Mouse (Mus musculus) limb, embryonic 14.5 days (tissue): ENCODE results near the gene 4930522L14Rik. TPM values are rescaled to one million over a fixed set of nuclear protein-coding genes. Genes with fewer than 3 reads are reported as not detected.
"Not testable (repeated sequence)": the region's sequence is repeated elsewhere in the genome, so short reads cannot be mapped to it uniquely, and the experiment has no call there.

ENCODE experiments used
- ATAC-seq: fragments of 200-750 bp; cut with Nextera tagmentation; 2 replicates; pipeline ENCODE4 v1.8.0; 2017; ENCODE audit warnings: low read depth, moderate number of reproducible peaks, moderate TSS enrichment; ENCODE audit not compliant: low FRiP score
- DNase-seq: peaks from one replicate; pipeline ENCODE4 v3.0.0-alpha.2; 2015; ENCODE audit warnings: low spot score
- H3K27ac ChIP-seq: fragments of 300-500 bp; sonication (generic); replicated peaks from 2 replicates; pipeline ENCODE4 v1.5.1; 2014; ENCODE audit warnings: low read depth, mild to moderate bottlenecking, low read length, moderate library complexity, mixed read lengths
- H3K27me3 ChIP-seq: fragments of 300-500 bp; sonication (generic); 2 replicates; pipeline ENCODE4 v1.6.1; 2014; ENCODE audit warnings: low read length, mixed read lengths; ENCODE audit not compliant: control insufficient read depth, insufficient read depth
- H3K36me3 ChIP-seq: fragments of 300-500 bp; sonication (generic); 2 replicates; pipeline ENCODE4 v1.6.1; 2014; ENCODE audit warnings: mild to moderate bottlenecking, low read length, moderate library complexity, mixed read lengths; ENCODE audit not compliant: control insufficient read depth, insufficient read depth
- H3K4me1 ChIP-seq: fragments of 300-500 bp; sonication (generic); 2 replicates; pipeline ENCODE4 v1.6.1; 2014; ENCODE audit warnings: antibody characterized with exemption, low read length, mixed read lengths; ENCODE audit not compliant: control insufficient read depth, insufficient read depth
- H3K4me2 ChIP-seq: fragments of 300-500 bp; sonication (generic); replicated peaks from 2 replicates; pipeline ENCODE4 v1.6.1; 2014; ENCODE audit warnings: low read depth, mild to moderate bottlenecking, low read length, moderate library complexity; ENCODE audit not compliant: severe bottlenecking
- H3K4me3 ChIP-seq: fragments of 300-500 bp; sonication (generic); replicated peaks from 2 replicates; pipeline ENCODE4 v1.5.1; 2014; ENCODE audit warnings: low read length
- H3K9ac ChIP-seq: fragments of 300-500 bp; sonication (generic); 2 replicates; pipeline ENCODE4 v1.6.1; 2014; ENCODE audit warnings: mild to moderate bottlenecking, low read depth, low read length, moderate library complexity; ENCODE audit not compliant: severe bottlenecking
- H3K9me3 ChIP-seq: fragments of 300-500 bp; sonication (generic); 2 replicates; pipeline ENCODE4 v1.6.1; 2016; ENCODE audit warnings: low read length; ENCODE audit not compliant: control insufficient read depth
- WGBS: fragments of 180-500 bp; shearing (Covaris S2); extraction: QIAGEN DNeasy Blood & Tissue Kit; methylation state at CpG from one replicate; pipeline ENCODE4 v1.1.7; 2014; 5-methylcytosine and 5-hydroxymethylcytosine counted together
- polyA plus RNA-seq, 2 experiments: library from polyadenylated mRNA; depleted of rRNA in 1 of 2; stranded (reverse) in 1 of 2; unstranded in 1 of 2; fragments of >200 nt; fragmentation: Nextera tagmentation in 1 of 2; extraction: Ambion mirVana in 1 of 2; gene quantifications; 2 replicates each; pipeline versions ENCODE4 v1.2.1 to v1.2.3; 2012 to 2014

4930522L14Rik gene
- 2.2 and 5.0 TPM in 2 replicates for polyA plus RNA-seq (2012; rRNA removed)
- polyA plus RNA-seq (2014; fragmentation: Nextera tagmentation; extraction: Ambion mirVana), result 8.3 and 11.9 TPM in 2 replicates

- not testable (repeated sequence) for H3K27me3 ChIP-seq, H3K36me3 ChIP-seq, H3K9me3 ChIP-seq, H3K4me1 ChIP-seq, H3K27ac ChIP-seq
- Histone ChIP-seq H3K4me2 (peak within 1 kb of the TSS; percentile 54), H3K9ac (peak within 1 kb of the TSS; percentile 64), H3K4me3 (peak within 1 kb of the TSS; percentile 55)
- WGBS, result 0% methylated on average over 23 of the region's 25 CpGs
- DNase-seq, result peak; percentile 10
- ATAC-seq, result peak; percentile 94
These were observed at the start of gene 4930522L14Rik for GRCm38 (mm10) chr5:109751391-109752071. 4930522L14Rik (minus strand) TSS chr5:109751886.

- H3K36me3 ChIP-seq, H3K27ac ChIP-seq, H3K27me3 ChIP-seq, H3K4me3 ChIP-seq, H3K9ac ChIP-seq, DNase-seq, ATAC-seq, H3K4me1 ChIP-seq, H3K9me3 ChIP-seq, H3K4me2 ChIP-seq: not testable (repeated sequence)
These were observed 49.8 kb upstream of the 4930522L14Rik start for GRCm38 (mm10) chr5:109801466-109801865.

GRCm38 (mm10) chr5:109799948-109800347 is 48.3 kb upstream of the 4930522L14Rik start:
- not testable (repeated sequence) for H3K36me3 ChIP-seq, H3K4me1 ChIP-seq, H3K9me3 ChIP-seq, H3K27me3 ChIP-seq, H3K4me3 ChIP-seq, ATAC-seq, H3K27ac ChIP-seq, DNase-seq, H3K9ac ChIP-seq, H3K4me2 ChIP-seq
- WGBS, result 41% methylated on average over 2 of the region's 2 CpGs

GRCm38 (mm10) chr5:109797017-109797416 is 45.3 kb upstream of the 4930522L14Rik start:
- not testable (repeated sequence) for H3K27me3 ChIP-seq, DNase-seq, H3K27ac ChIP-seq, H3K4me3 ChIP-seq, H3K36me3 ChIP-seq, ATAC-seq, H3K4me1 ChIP-seq, H3K9me3 ChIP-seq, H3K4me2 ChIP-seq, H3K9ac ChIP-seq
- 92% methylated on average over 3 of the region's 3 CpGs for WGBS

- ATAC-seq (peak; percentile 92), DNase-seq (peak; percentile 44)
- WGBS, result 2% methylated on average over 25 of the region's 25 CpGs
- not testable (repeated sequence) for H3K9me3 ChIP-seq, H3K27ac ChIP-seq, H3K36me3 ChIP-seq, H3K4me1 ChIP-seq, H3K27me3 ChIP-seq
- Histone ChIP-seq H3K4me3 (peak overlapping the region; percentile 57), H3K4me2 (peak overlapping the region; percentile 52), H3K9ac (peak overlapping the region; percentile 70)
These were observed 44.4 kb upstream of the 4930522L14Rik start for GRCm38 (mm10) chr5:109795967-109796652.

- not testable (repeated sequence) for H3K27me3 ChIP-seq, ATAC-seq, DNase-seq, H3K27ac ChIP-seq, H3K36me3 ChIP-seq, H3K9ac ChIP-seq, H3K9me3 ChIP-seq, H3K4me1 ChIP-seq
- Histone ChIP-seq H3K4me3 (peak overlapping the region; percentile 55; the same call in 1 of the 2 replicates), H3K4me2 (peak overlapping the region; percentile 54; the same call in 1 of the 2 replicates)
- 63% methylated on average over 4 of the region's 4 CpGs for WGBS
These were observed 541 bp upstream of the 4930522L14Rik start for GRCm38 (mm10) chr5:109752073-109752780.

GRCm38 (mm10) chr5:109745081-109745480 is 6.6 kb downstream of the 4930522L14Rik start:
- H3K4me1 ChIP-seq, H3K4me2 ChIP-seq, H3K27me3 ChIP-seq, H3K36me3 ChIP-seq, H3K9ac ChIP-seq, H3K4me3 ChIP-seq, ATAC-seq, DNase-seq, H3K27ac ChIP-seq: not testable (repeated sequence)
- WGBS, result 95% methylated on average over 1 of the region's 1 CpGs
- peaks cover 13% of the 10 kb centered on the region; the same call in 1 of the 2 replicates for H3K9me3 ChIP-seq

- not testable (repeated sequence) for DNase-seq, ATAC-seq, H3K9me3 ChIP-seq, H3K4me1 ChIP-seq, H3K4me2 ChIP-seq, H3K9ac ChIP-seq, H3K27ac ChIP-seq, H3K4me3 ChIP-seq, H3K36me3 ChIP-seq, H3K27me3 ChIP-seq
- WGBS, result 64% methylated on average over 3 of the region's 3 CpGs
These were observed 34.3 kb downstream of the 4930522L14Rik start for GRCm38 (mm10) chr5:109717341-109717740.
